9 mouse cellular contexts compared by ENCODE assay signal in the genomic region with DNA sequence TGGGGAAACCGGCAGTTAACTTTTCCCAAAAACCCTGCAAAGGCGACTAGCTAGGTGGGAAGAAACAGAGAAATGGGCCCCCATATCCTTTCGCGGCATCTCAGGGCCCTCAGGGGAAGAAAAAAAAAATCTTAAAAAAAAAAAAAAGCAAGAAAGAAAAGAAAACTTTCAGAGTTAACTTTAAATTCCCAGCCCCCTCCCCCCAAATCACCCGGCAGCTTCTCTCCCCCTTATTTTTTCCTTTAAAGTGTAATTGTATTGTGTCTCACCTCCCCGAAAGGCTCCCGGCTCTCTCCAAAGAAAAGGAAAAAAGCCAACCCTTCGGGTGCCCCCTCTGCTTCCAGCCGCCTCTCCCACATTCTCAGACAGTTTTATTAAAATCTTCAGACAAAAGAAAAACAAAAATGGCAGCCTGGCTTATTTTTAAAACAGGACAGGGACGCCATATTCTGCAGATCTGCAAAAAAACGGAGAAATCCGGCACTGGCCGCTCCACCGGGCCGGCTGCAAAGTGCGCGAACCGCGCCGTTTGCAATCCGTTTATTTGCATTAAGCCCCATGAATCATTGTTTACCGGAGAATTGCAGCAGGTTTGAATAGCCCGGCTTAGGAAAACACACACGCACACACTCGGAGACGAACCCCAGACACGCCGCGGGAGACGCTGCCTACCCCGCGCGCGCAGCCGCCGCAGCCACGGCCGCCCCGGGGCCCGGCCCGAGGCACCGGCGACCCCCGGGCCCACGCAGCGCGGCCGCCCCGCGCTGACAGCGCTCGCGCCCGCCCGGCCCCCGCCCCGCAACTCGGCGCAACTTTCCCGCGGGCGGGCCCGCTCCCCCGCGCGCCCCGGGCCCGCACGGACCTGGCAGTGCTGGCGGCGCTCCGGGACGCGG. TPM values are rescaled to one million over a fixed set of nuclear protein-coding genes. Genes with fewer than 3 reads are reported as not detected.
DNase-seq lines count a peak whose midpoint lies in the region; ATAC-seq and TF ChIP-seq lines count a peak whose summit lies in the region.
"Had no signal": no experiment of that assay in that cellular context is flagged by ENCODE, and none has a peak within 500 bp of the region (broad histone marks: within the 10 kb centered on the region; RNA-seq: fewer than 3 reads in every experiment).

No protein-coding gene starts in this region.

- no peak for TF ChIP-seq CTCF in testis, adult 2 months (IDR thresholded peaks at IDR 0.05; ENCODE audit: control insufficient read depth, insufficient read depth, insufficient replicate concordance, low read depth, low read length)
- no peak for TF ChIP-seq CTCF in bone marrow macrophage, adult 2 months (IDR thresholded peaks at IDR 0.05; ENCODE audit: low read depth, low read length)
- TF ChIP-seq CTCF in forebrain, postnatal 0 days (IDR thresholded peaks at IDR 0.05; ENCODE audit: low read depth): no peak
- TF ChIP-seq CTCF in kidney, adult 2 months (conservative IDR thresholded peaks at IDR 0.05; ENCODE audit: insufficient read depth, insufficient read length, low read depth, low read length): no peak

- TF ChIP-seq POLR2A in testis, adult 2 months (IDR thresholded peaks at IDR 0.05; ENCODE audit: control insufficient read depth, low read depth, low read length): no peak
- no peak for TF ChIP-seq POLR2A in bone marrow macrophage, adult 2 months (IDR thresholded peaks at IDR 0.05; ENCODE audit: borderline replicate concordance, low read depth, low read length)
- TF ChIP-seq POLR2A in kidney, adult 2 months (IDR thresholded peaks at IDR 0.05; ENCODE audit: low read depth, low read length): no peak

- H3K27ac ChIP-seq in testis, adult 2 months (ENCODE audit: control insufficient read depth, insufficient read depth, low read depth, low read length): peak overlapping the region; percentile 84
- H3K27ac ChIP-seq in bone marrow macrophage, adult 2 months (ENCODE audit: insufficient read depth, low read depth, low read length): peak overlapping the region; percentile 57
- peak overlapping the region; percentile 97 for H3K27ac ChIP-seq in forebrain, postnatal 0 days (ENCODE audit: low read depth, low read length)
- H3K27ac ChIP-seq in kidney, adult 2 months (ENCODE audit: insufficient read depth, low read depth, low read length): peak overlapping the region; percentile 33
- peak overlapping the region; percentile 99 for H3K27ac ChIP-seq in lung, embryonic 16.5 days (ENCODE audit: low read length)

- under 1% methylated on average over 40 of the region's 74 CpGs for WGBS in forebrain, postnatal 0 days
- 4% methylated on average over 74 of the region's 74 CpGs for WGBS in kidney, adult 2 months
- WGBS in lung, embryonic 16.5 days: under 1% methylated on average over 45 of the region's 74 CpGs

- H3K4me1 ChIP-seq in testis, adult 2 months (ENCODE audit: control insufficient read depth, insufficient read depth, low read length): peaks cover 13% of the 10 kb centered on the region
- H3K4me1 ChIP-seq in bone marrow macrophage, adult 2 months (ENCODE audit: control insufficient read depth, insufficient read depth, low read length): peaks cover 24% of the 10 kb centered on the region
- H3K4me1 ChIP-seq in forebrain, postnatal 0 days (ENCODE audit: insufficient read depth): peaks cover 17% of the 10 kb centered on the region
- H3K4me1 ChIP-seq in kidney, adult 2 months (ENCODE audit: control insufficient read depth, insufficient read depth, low read length): peaks cover 17% of the 10 kb centered on the region
- peaks cover 38% of the 10 kb centered on the region for H3K4me1 ChIP-seq in lung, embryonic 16.5 days (replicated peaks; ENCODE audit: control insufficient read depth, insufficient read depth, low read length)

- no peaks in the 10 kb centered on the region for H3K36me3 ChIP-seq in testis, adult 2 months (ENCODE audit: control insufficient read depth, insufficient read depth, low read length)
- H3K36me3 ChIP-seq in forebrain, postnatal 0 days (ENCODE audit: insufficient read depth): no peaks in the 10 kb centered on the region
- H3K36me3 ChIP-seq in kidney, adult 2 months (ENCODE audit: control insufficient read depth, insufficient read depth, low read length): no peaks in the 10 kb centered on the region
- H3K36me3 ChIP-seq in lung, embryonic 16.5 days (ENCODE audit: control insufficient read depth, insufficient read depth, low read length): no peaks in the 10 kb centered on the region

- no peak for DNase-seq in testis, postnatal 10 days (ENCODE audit: low spot score)
- peak; percentile 65 for DNase-seq in forebrain, postnatal 0 days
- DNase-seq in kidney, adult 2 months: peak; percentile 48
- peak; percentile 27 for DNase-seq in retina, postnatal 7 days (ENCODE audit: low read depth, low spot score)
- DNase-seq in frontal cortex, postnatal 25 days (ENCODE audit: low spot score in 2 of 2): no peak

- H3K4me3 ChIP-seq in testis, adult 2 months (ENCODE audit: control insufficient read depth, low read depth, low read length): peak overlapping the region; percentile 88
- H3K4me3 ChIP-seq in bone marrow macrophage, adult 2 months (ENCODE audit: insufficient read depth, low read length): peak overlapping the region; percentile 90
- peak overlapping the region; percentile 91 for H3K4me3 ChIP-seq in forebrain, postnatal 0 days (ENCODE audit: low read depth, low read length)
- H3K4me3 ChIP-seq in kidney, adult 2 months (ENCODE audit: insufficient read depth, low read depth, low read length): peak overlapping the region; percentile 65
- H3K4me3 ChIP-seq in lung, embryonic 16.5 days (ENCODE audit: low read length): peak overlapping the region; percentile 85

- no peaks in the 10 kb centered on the region; the same call in 1 of the 2 replicates for H3K27me3 ChIP-seq in testis, adult 2 months (ENCODE audit: control insufficient read depth, insufficient read depth, low read length)
- no peaks in the 10 kb centered on the region for H3K27me3 ChIP-seq in forebrain, postnatal 0 days (ENCODE audit: insufficient read depth, low read length)
- H3K27me3 ChIP-seq in kidney, adult 2 months (replicated peaks; ENCODE audit: control insufficient read depth, insufficient read depth, low read length): no peaks in the 10 kb centered on the region
- no peaks in the 10 kb centered on the region for H3K27me3 ChIP-seq in lung, embryonic 16.5 days (ENCODE audit: control insufficient read depth, insufficient read depth, low read depth, low read length)

- H3K9ac ChIP-seq in forebrain, postnatal 0 days: peak overlapping the region; percentile 81
- H3K9ac ChIP-seq in lung, embryonic 16.5 days (ENCODE audit: low read length): peak overlapping the region; percentile 99

- ATAC-seq in forebrain, postnatal 0 days: peak; percentile 27
- peak; percentile 13; the same call in 1 of the 2 replicates for ATAC-seq in lung, embryonic 16.5 days (ENCODE audit: low read depth)

- peak overlapping the region; percentile 94 for H3K4me2 ChIP-seq in forebrain, postnatal 0 days (ENCODE audit: low read depth)
- peak overlapping the region; percentile 95 for H3K4me2 ChIP-seq in lung, embryonic 16.5 days (ENCODE audit: low read depth, low read length)

- H3K9me3 ChIP-seq in forebrain, postnatal 0 days (ENCODE audit: low read length): no peaks in the 10 kb centered on the region
- no peaks in the 10 kb centered on the region for H3K9me3 ChIP-seq in lung, embryonic 16.5 days (ENCODE audit: control insufficient read depth, low read length)

RNA-seq across cellular contexts. Expression of a gene that starts 0.4 kb away (rescaled TPM):
- 16.0 and 16.5 TPM in 2 replicates for polyA plus RNA-seq in testis, adult 2 months (2012; rRNA removed)
- 17.6 and 21.3 TPM in 2 replicates for polyA plus RNA-seq in bone marrow macrophage, adult 2 months (2012; ENCODE audit: insufficient read depth, insufficient read length, missing spikeins)
- total RNA-seq in forebrain, postnatal 0 days (2014; rRNA removed): 23.2 and 26.9 TPM in 2 replicates
- 26.6 and 29.8 TPM in 2 replicates for polyA plus RNA-seq in forebrain, postnatal 0 days (2015; fragmentation: Nextera tagmentation; extraction: Ambion mirVana)
- 29.5 and 29.7 TPM in 2 replicates for polyA plus RNA-seq in kidney, adult 2 months (2012; rRNA removed)
- 32.2 and 33.6 TPM in 2 replicates for polyA plus RNA-seq in lung, embryonic 16.5 days (2015; fragmentation: Nextera tagmentation; extraction: Ambion mirVana)

RNA-seq across cellular contexts. Expression of a gene that starts 50.2 kb away (rescaled TPM):
- 0.06 and 0.07 TPM in 2 replicates for polyA plus RNA-seq in testis, adult 2 months (2012; rRNA removed)
- 0.16 TPM in 1 of 2 replicates, not detected in the other for polyA plus RNA-seq in bone marrow macrophage, adult 2 months (2012; ENCODE audit: insufficient read depth, insufficient read length, missing spikeins)
- total RNA-seq in forebrain, postnatal 0 days (2014; rRNA removed): 0.52 and 0.92 TPM in 2 replicates
- polyA plus RNA-seq in forebrain, postnatal 0 days (2015; fragmentation: Nextera tagmentation; extraction: Ambion mirVana): 0.05 and 0.16 TPM in 2 replicates
- polyA plus RNA-seq in kidney, adult 2 months (2012; rRNA removed): 0.16 and 0.39 TPM in 2 replicates
- 0.16 and 0.30 TPM in 2 replicates for polyA plus RNA-seq in lung, embryonic 16.5 days (2015; fragmentation: Nextera tagmentation; extraction: Ambion mirVana)
- total RNA-seq: hematopoietic stem cell, adult 5-6 weeks had no signal

Comparison
In these comparisons a context has a peak if more than half of its experiments do, and no peak if none do; other contexts are left out.
1. H3K27ac ChIP-seq: peak in every context shown above with its lines; median percentile 99 in lung, embryonic 16.5 days; 97 in forebrain, postnatal 0 days; 84 in testis, adult 2 months; 57 in bone marrow macrophage, adult 2 months; 33 in kidney, adult 2 months.
2. DNase-seq: peak in forebrain, postnatal 0 days (single experiment), kidney, adult 2 months (single experiment) and retina, postnatal 7 days (single experiment); none in testis, postnatal 10 days (single experiment) and frontal cortex, postnatal 25 days (0 of 2).
3. Peak in every context shown above with its lines, with median percentiles within 50 percentile points of each other: H3K4me3 ChIP-seq.